Mouse (Mus musculus): Measurements from ENCODE around the gene Scgb1c1.
"Not testable (repeated sequence)": the region's sequence is repeated elsewhere in the genome, so short reads cannot be mapped to it uniquely, and the experiment has no call there.

Scgb1c1 gene

DNA sequence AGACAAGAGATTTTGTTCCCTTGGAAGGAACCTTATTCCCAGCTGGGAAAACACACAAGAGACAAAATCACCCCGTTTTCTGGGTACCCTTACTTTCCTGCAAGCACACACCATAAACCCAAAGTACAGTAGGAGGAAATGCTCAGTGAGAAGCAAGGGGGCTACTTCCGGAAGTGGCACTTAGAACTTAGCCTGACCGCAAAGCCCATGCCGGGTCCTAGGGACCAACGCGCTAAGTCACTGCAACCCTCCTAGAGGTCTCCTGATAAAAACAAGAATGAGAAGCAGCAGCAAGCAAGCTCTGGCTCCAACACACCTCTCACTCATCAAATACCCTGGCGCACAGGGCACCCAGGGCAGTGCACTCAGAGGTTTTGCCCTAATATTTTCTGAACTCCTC is 34.0 kb downstream of the Scgb1c1 start:
- no peak for DNase-seq (ENCODE audit: low spot score in 2 of 2)

DNA sequence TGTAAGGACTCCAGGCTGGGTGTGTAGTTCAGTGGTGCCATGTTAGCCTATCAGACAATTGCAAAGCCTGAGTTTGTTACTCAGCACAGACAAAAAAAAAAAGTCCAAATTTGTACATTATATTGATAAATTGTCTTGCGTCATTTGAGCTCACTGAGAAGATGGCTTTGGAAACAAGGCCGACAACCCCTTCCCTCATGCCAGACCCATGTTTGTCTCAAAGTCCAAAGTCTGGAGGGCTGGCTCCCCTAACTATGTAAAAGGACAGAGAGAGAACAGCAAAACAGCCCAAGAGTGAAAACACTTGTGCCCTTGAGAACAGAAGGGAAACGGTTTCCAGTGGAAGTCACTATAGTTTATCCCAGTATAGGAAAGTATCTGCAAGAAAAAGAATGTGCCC is 35.1 kb downstream of the Scgb1c1 start:
- no peak for DNase-seq (ENCODE audit: low spot score in 2 of 2)

DNA sequence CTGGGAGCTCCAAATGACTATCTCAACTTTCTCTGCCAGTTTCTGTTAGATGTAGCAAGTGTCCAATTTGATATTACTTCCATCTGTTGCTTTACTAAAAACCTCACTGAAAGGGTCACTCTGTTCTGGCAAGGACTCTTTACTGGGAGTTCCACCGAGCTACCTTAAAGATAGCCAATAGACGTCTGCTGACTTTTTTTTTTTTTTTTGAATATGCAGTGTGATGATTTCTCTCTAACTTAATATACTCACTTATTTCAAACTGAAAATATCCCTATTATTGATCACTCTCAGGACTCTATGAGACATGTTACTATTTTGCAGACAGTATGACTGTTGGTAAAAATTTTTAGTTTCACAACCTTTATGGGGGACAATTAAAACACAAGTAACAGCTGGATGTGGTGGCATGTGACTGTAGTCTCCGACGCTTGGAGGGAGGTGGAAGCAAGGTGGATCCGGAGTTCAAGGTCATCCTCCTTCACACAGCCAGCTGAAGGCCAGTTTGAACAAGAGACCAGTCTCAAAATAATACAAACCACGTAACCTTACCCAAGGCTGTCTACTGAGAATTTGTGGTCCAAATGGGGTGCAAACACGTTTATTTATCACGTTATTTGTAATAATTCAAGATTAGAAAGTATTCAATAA is 35.6 kb downstream of the Scgb1c1 start:
- DNase-seq (ENCODE audit: low spot score in 2 of 2) = no peak

DNA sequence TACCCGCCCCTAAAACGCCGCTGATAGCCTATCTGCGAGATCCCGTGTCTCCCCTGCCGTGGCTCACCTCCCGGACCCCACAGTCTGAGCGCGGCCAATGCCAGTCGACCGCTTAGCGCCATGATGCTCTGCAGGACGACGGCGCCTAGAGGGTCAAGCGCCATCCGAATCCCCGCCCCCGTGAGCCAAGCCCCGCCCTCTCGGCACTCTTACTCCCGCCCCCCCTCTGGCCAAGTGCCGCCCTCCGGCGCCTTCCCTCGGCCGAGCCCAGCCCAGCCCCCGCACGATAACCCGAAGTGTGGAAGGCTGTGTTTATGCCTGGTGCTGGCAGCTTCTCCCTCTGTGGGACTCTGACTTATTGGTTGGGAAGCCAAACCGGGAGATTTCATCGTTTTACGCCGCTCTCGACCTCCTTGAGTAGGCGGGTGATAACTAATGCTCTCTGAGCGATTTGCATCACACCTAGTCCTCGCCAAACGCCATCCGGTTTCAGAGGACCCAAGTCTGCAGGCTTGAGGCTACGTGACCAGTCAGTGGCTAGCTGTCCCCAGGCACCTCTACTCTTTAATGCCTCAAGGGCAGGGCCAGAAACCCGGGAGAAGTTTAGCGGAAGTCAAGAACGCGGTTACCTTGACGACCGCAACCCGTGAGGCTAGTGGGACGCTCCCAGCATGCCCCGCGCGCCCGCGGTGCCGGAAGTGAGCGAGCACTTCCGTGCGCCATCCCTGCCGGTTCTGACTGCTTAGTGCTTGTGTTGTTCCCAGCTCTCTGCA is 36.5 kb downstream of the Scgb1c1 start, which contains the start of the genes Psmd13 and Sirt3:
TSS of gene Psmd13 (plus strand) at position 273 of the 773 bp plus-strand sequence.
TSS of gene Sirt3 (minus strand) at position 614 of the 773 bp plus-strand sequence.
- DNase-seq (ENCODE audit: low spot score in 2 of 2) = peak; percentile 81 to 91

DNA sequence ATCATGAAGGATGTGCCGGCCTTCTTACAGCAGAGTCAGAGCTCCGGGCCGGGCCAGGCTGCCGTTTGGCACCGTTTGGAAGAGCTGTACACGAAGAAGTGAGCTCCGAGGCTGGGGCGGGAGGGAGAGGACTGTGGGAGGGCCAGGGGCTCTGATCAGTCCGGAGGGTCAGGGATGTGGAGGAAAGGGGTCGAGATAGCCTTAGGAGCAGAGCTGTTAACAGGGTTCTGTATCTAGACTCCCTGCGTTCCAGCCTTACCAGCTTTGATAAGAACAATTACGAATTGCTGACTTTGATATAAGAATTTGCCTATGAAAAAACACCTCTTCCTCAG is 37.1 kb downstream of the Scgb1c1 start:
- DNase-seq (ENCODE audit: low spot score in 2 of 2) = no peak

DNA sequence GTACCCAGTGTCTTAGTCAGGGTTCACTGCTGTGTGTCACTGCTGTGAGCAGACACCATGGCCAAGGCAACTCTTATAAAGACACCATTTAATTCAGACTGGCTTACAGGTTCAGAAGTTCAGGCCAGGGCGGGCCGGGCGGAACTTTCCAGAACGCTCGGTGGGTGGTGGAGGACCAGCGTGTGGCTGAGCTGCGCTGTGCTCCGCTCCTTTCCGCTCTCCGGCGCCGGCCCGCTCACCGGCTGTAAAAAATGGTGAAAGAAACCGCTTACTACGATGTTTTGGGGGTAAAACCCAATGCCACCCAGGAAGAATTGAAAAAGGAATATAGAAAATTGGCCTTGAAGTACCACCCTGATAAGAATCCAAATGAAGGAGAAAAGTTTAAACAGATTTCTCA is 45.3 kb downstream of the Scgb1c1 start:
- not testable (repeated sequence) for DNase-seq (ENCODE audit: low spot score in 2 of 2)

DNA sequence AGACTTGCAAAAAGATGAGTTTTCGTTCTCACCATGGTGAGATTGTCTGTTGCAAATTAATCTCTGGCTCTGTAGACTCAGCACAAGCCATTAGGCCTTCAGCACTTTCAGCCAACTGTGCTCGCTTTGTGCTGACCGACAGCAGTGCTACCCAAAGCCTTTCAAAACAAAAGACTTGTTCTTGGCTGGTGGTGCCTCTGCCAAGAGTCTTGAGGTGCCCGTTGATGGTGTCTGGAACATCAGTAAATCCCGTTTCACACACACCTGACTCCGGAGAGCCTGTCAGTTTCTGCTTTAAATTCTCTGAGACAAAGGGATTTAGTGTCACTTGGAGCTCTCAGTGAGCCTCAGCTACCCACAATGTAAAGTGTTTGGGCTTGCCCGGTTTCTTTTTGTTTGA is 48.7 kb downstream of the Scgb1c1 start:
- no peak for DNase-seq (ENCODE audit: low spot score in 2 of 2)

DNA sequence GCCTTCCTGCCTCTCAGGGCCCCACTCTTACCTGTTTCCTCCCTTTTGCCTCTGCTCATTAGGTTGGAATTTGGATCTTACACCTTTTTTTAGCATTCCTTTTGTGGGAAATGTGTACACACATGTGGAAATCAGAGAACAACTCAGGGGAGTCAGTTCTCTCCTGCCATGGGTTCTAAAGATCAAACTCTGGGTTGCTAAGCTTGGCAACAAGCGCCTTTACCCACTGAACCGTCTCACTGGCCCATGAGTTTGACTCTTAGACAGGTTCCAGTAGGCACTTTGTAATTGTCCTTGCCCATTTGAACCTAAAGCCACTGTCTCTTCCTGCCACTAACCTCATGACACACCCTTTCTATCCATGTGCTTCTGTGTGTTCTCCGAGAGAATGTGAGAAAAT is 49.3 kb downstream of the Scgb1c1 start:
- DNase-seq (ENCODE audit: low spot score in 2 of 2) = no peak
